Mouse (Mus musculus) stomach, postnatal 0 days (tissue): ENCODE results near the gene Smarca2. TPM values are rescaled to one million over a fixed set of nuclear protein-coding genes. Genes with fewer than 3 reads are reported as not detected.
A peak's percentile ranks its signal among the peaks of the same experiment; 100 is the strongest.
"Not testable (repeated sequence)": the region's sequence is repeated elsewhere in the genome, so short reads cannot be mapped to it uniquely, and the experiment has no call there.

Experiments used
- ATAC-seq: fragments of 200-750 bp; cut with Nextera tagmentation; 2 replicates; pipeline ENCODE4 v1.8.0; 2017; ENCODE audit not compliant: low FRiP score, low TSS enrichment
- DNase-seq: peaks from one replicate; pipeline ENCODE4 v3.0.0-alpha.2; 2016; ENCODE audit warnings: low spot score
- H3K27ac ChIP-seq: fragments of 300-500 bp; sonication (generic); replicated peaks from 2 replicates; pipeline ENCODE4 v1.5.1; 2014; ENCODE audit warnings: mild to moderate bottlenecking, control low read depth
- H3K27me3 ChIP-seq: fragments of 300-500 bp; sonication (generic); 2 replicates; pipeline ENCODE4 v1.6.1; 2014; ENCODE audit warnings: low read length; ENCODE audit not compliant: control insufficient read depth, insufficient read depth
- H3K36me3 ChIP-seq: fragments of 300-500 bp; sonication (generic); 2 replicates; pipeline ENCODE4 v1.6.1; 2014; ENCODE audit warnings: low read length, mixed read lengths; ENCODE audit not compliant: control insufficient read depth, insufficient read depth
- H3K4me1 ChIP-seq: fragments of 300-500 bp; sonication (generic); replicated peaks from 2 replicates; pipeline ENCODE4 v1.6.1; 2014; ENCODE audit warnings: antibody characterized with exemption; ENCODE audit not compliant: control insufficient read depth, insufficient read depth
- H3K4me2 ChIP-seq: fragments of 300-500 bp; sonication (generic); replicated peaks from 2 replicates; pipeline ENCODE4 v1.6.1; 2014; ENCODE audit warnings: low read depth, mild to moderate bottlenecking, control low read depth, moderate library complexity
- H3K4me3 ChIP-seq: fragments of 300-500 bp; sonication (generic); 2 replicates; pipeline ENCODE4 v1.5.1; 2014; ENCODE audit warnings: low read depth, low read length, control low read depth
- H3K9ac ChIP-seq: fragments of 300-500 bp; sonication (generic); 2 replicates; pipeline ENCODE4 v1.6.1; 2014; ENCODE audit warnings: mild to moderate bottlenecking, low read length, control low read depth, mixed read lengths
- H3K9me3 ChIP-seq: fragments of 300-500 bp; sonication (generic); 2 replicates; pipeline ENCODE4 v1.6.1; 2016; ENCODE audit warnings: low read length; ENCODE audit not compliant: control insufficient read depth
- CTCF ChIP-seq: IDR thresholded peaks from 2 replicates; pipeline ENCODE4 v1.5.1; 2016; ENCODE audit warnings: antibody characterized with exemption, low read depth, mild to moderate bottlenecking, moderate library complexity
- EP300 ChIP-seq: optimal IDR thresholded peaks from 2 replicates; pipeline ENCODE3; 2016; ENCODE audit warnings: antibody characterized with exemption
- WGBS: fragments of 180-500 bp; shearing (Covaris S2); extraction: QIAGEN DNeasy Blood & Tissue Kit; methylation state at CpG from one replicate; pipeline ENCODE4 v1.1.7; 2014; 5-methylcytosine and 5-hydroxymethylcytosine counted together
- polyA plus RNA-seq: library from polyadenylated mRNA; unstranded; fragments of >200 nt; fragmentation: Nextera tagmentation; extraction: Ambion mirVana; gene quantifications from 2 replicates; pipeline ENCODE4 v1.2.1, GENCODE M21; 2015

Gene Smarca2
- polyA plus RNA-seq, 1 experiment from 2014 or later: 21.3 TPM

GRCm38 (mm10) chr19:26733055-26733454, 128.2 kb downstream of the Smarca2 start:
- Histone ChIP-seq H3K4me2 (no peak overlapping the region), H3K36me3 (no peaks in the 10 kb centered on the region), H3K9ac (no peak overlapping the region), H3K4me1 (no peaks in the 10 kb centered on the region), H3K27me3 (no peaks in the 10 kb centered on the region), H3K4me3 (no peak overlapping the region), H3K27ac (no peak overlapping the region; the same call in 1 of the 2 replicates), H3K9me3 (no peaks in the 10 kb centered on the region)
- no peak for TF ChIP-seq CTCF
- WGBS: 61% methylated on average over 2 of the region's 2 CpGs
- no peak for ATAC-seq
- DNase-seq: no peak

- Histone ChIP-seq H3K4me3 (no peak overlapping the region), H3K27me3 (no peaks in the 10 kb centered on the region), H3K9me3 (no peaks in the 10 kb centered on the region), H3K27ac (peak overlapping the region; percentile 50), H3K36me3 (no peaks in the 10 kb centered on the region), H3K4me1 (no peaks in the 10 kb centered on the region), H3K4me2 (no peak overlapping the region), H3K9ac (no peak overlapping the region)
- ATAC-seq (no peak; the same call in 1 of the 2 replicates), DNase-seq (no peak)
- WGBS: 43% methylated on average over 7 of the region's 7 CpGs
- no peak for TF ChIP-seq CTCF
- TF ChIP-seq EP300: no peak
Measured at GRCm38 (mm10) chr19:26733546-26734100, 128.8 kb downstream of the Smarca2 start.

- Histone ChIP-seq H3K9ac (no peak overlapping the region), H3K4me3 (no peak overlapping the region), H3K4me1 (no peaks in the 10 kb centered on the region), H3K27ac (no peak overlapping the region), H3K4me2 (no peak overlapping the region), H3K9me3 (no peaks in the 10 kb centered on the region), H3K27me3 (no peaks in the 10 kb centered on the region), H3K36me3 (no peaks in the 10 kb centered on the region)
- ATAC-seq (no peak), DNase-seq (no peak)
- WGBS: 70% methylated on average over 10 of the region's 10 CpGs
- TF ChIP-seq EP300: no peak
- TF ChIP-seq CTCF: no peak
Measured at GRCm38 (mm10) chr19:26734704-26735109, 129.9 kb downstream of the Smarca2 start.

- 91% methylated on average over 4 of the region's 4 CpGs for WGBS
- ATAC-seq, H3K36me3 ChIP-seq: not testable (repeated sequence)
Measured at GRCm38 (mm10) chr19:26745021-26745420, 140.2 kb downstream of the Smarca2 start.

GRCm38 (mm10) chr19:26745567-26745966, 140.7 kb downstream of the Smarca2 start:
- WGBS: 77% methylated on average over 7 of the region's 7 CpGs
- TF ChIP-seq CTCF (no peak), EP300 (no peak)
- no peaks in the 10 kb centered on the region for H3K36me3 ChIP-seq
- DNase-seq (no peak), ATAC-seq (no peak)
- no peaks in the 10 kb centered on the region for H3K4me1 ChIP-seq
- no peak overlapping the region for H3K4me3 ChIP-seq
- no peaks in the 10 kb centered on the region for H3K9me3 ChIP-seq
- no peak overlapping the region for H3K9ac ChIP-seq
- H3K27me3 ChIP-seq: no peaks in the 10 kb centered on the region
- H3K4me2 ChIP-seq: no peak overlapping the region
- no peak overlapping the region for H3K27ac ChIP-seq

More at GRCm38 (mm10) chr19:26745021-26745420, 140.2 kb downstream of the Smarca2 start:
- DNase-seq, H3K9me3 ChIP-seq, H3K4me2 ChIP-seq, H3K4me1 ChIP-seq, H3K27me3 ChIP-seq, H3K9ac ChIP-seq, H3K27ac ChIP-seq, H3K4me3 ChIP-seq: not testable (repeated sequence)

- Histone ChIP-seq H3K36me3 (no peaks in the 10 kb centered on the region), H3K9me3 (no peaks in the 10 kb centered on the region), H3K27ac (no peak overlapping the region), H3K9ac (no peak overlapping the region), H3K4me2 (no peak overlapping the region), H3K27me3 (no peaks in the 10 kb centered on the region), H3K4me3 (no peak overlapping the region), H3K4me1 (no peaks in the 10 kb centered on the region)
- TF ChIP-seq EP300: no peak
- TF ChIP-seq CTCF: no peak
- WGBS: 55% methylated on average over 10 of the region's 10 CpGs
- DNase-seq (no peak), ATAC-seq (no peak)
Measured at GRCm38 (mm10) chr19:26746290-26746689, 141.4 kb downstream of the Smarca2 start.
